Mouse (Mus musculus): Measurements from ENCODE around the gene B020031M17Rik. TPM values are rescaled to one million over a fixed set of nuclear protein-coding genes. Genes with fewer than 3 reads are reported as not detected.
A peak's percentile ranks its signal among the peaks of the same experiment; 100 is the strongest.
"Not testable (repeated sequence)": the region's sequence is repeated elsewhere in the genome, so short reads cannot be mapped to it uniquely, and the experiment has no call there.

Gene B020031M17Rik
- not detected in 2 replicates for polyA plus RNA-seq (2015; fragmentation: Nextera tagmentation; extraction: Ambion mirVana)

DNA sequence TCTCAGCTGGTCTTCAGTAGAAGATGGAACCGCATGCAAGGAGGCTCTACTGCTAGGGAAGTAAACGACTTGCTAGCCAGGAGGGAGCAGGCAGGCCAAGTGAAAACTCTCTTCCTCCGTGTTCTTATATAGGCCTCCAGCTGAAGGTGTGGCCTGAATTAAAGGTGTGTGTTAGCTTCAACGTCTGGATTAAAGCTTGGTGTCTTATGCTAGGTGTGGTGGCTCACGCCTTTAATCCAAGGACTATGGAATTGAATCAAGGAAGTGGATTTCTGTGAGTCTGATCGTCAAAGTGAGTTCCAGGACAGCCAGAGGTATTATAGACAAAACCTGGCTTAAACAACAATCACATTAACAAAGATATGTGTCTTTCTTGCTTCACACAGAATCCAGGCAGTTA lies at the start of gene B020031M17Rik:
Gene B020031M17Rik (minus strand): TSS at position 101 of the 400 bp plus-strand sequence.
- not testable (repeated sequence) for H3K9me3 ChIP-seq; H3K36me3 ChIP-seq; H3K4me3 ChIP-seq; H3K4me2 ChIP-seq (replicated peaks); ATAC-seq (ENCODE audit: low FRiP score, low read depth); H3K27ac ChIP-seq; H3K4me1 ChIP-seq; H3K9ac ChIP-seq; H3K27me3 ChIP-seq
- 73% methylated on average over 4 of the region's 6 CpGs for WGBS

DNA sequence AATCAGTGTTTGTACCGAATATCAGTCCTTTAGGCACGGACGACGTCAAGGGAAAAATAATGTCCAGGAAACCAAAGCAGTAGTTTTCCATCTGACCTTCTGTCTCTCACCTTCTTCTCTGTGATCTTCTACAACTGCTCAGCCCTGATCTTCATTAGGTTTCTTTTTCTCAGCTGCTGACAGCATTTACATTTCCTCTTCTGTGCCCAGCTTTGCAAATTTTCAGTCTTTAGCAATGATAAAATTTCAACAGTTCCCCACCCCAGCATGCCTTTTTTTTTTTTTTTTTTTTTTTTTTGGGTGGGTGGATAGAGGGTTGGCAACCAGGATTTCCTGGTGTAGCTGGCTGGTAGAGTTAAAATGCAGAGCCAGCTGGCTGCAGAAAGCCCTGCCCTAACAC lies 48.6 kb upstream of the B020031M17Rik start:
- not testable (repeated sequence) for H3K9me3 ChIP-seq; H3K4me1 ChIP-seq; H3K9ac ChIP-seq; H3K4me3 ChIP-seq; H3K27ac ChIP-seq; H3K27me3 ChIP-seq; H3K36me3 ChIP-seq; ATAC-seq (ENCODE audit: low FRiP score, low read depth); H3K4me2 ChIP-seq (replicated peaks)
- WGBS = no CpG with 5 or more reads among the region's 4 CpGs

- not testable (repeated sequence) for H3K27me3 ChIP-seq; H3K36me3 ChIP-seq; H3K4me2 ChIP-seq (replicated peaks); H3K4me3 ChIP-seq; H3K9ac ChIP-seq; H3K27ac ChIP-seq; H3K4me1 ChIP-seq; H3K9me3 ChIP-seq
- ATAC-seq (ENCODE audit: low FRiP score, low read depth) = peak; percentile 83
- no CpG with 5 or more reads among the region's 22 CpGs for WGBS
Observed at GRCm38 (mm10) chr13:119998442-119999086, 48.0 kb upstream of the B020031M17Rik start.

DNA sequence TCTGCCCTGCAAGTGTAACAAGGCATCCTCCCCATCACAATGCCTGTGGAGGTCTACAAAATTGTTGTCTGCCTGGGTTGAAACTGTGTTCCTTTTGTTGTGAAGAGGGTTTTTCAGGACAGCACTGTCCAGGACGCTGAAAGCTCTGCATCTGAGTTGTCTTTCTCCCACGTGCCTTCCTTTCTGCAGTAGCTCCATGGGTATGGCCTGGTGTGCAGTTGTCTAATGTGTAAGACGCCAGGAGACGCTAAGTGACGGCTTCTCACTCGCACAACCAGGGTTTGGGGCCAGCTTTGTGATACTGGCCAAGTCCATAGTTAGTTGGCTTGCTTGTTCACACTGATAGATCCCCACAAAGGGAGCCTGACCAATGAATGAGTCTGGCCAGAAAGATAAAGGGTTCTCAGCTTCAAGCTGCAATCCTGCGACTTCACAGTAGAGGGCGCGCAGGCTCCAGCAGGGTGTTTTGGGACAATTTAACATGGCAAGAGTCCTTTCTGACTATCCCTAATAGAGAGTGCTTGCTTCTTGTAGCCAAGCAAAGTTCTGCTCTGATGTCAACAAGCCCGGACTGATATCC lies 41.4 kb upstream of the B020031M17Rik start:
- no CpG with 5 or more reads among the region's 10 CpGs for WGBS
- H3K9me3 ChIP-seq; H3K27ac ChIP-seq; H3K9ac ChIP-seq; H3K4me3 ChIP-seq; ATAC-seq (ENCODE audit: low FRiP score, low read depth); H3K4me2 ChIP-seq (replicated peaks); H3K36me3 ChIP-seq; H3K4me1 ChIP-seq; H3K27me3 ChIP-seq: not testable (repeated sequence)

GRCm38 (mm10) chr13:119991264-119991663 lies 40.7 kb upstream of the B020031M17Rik start:
- not testable (repeated sequence) for H3K9me3 ChIP-seq; ATAC-seq (ENCODE audit: low FRiP score, low read depth); H3K4me1 ChIP-seq; H3K4me2 ChIP-seq (replicated peaks); H3K27me3 ChIP-seq; H3K27ac ChIP-seq; H3K9ac ChIP-seq; H3K36me3 ChIP-seq; H3K4me3 ChIP-seq
- WGBS = no CpG with 5 or more reads among the region's 13 CpGs

DNA sequence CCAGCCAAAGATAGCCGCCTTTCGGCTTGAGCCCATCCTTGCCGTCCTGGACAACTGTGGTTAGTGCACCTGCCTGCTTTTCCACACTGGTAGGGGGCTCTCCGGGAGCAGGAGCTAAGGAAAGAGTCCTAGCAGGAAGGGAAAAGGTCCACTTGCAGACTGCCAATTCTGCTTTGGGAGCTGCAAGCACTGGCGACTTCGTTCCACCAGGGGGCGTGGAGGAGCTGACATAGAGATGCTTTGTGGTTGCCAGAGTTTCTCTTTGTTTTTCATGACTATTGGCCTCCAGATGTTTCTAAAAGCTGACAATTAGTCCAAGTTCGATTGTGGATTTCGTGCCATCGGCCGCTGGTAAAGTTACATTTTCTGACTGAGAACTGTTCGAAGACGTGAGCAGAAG lies 18.6 kb upstream of the B020031M17Rik start:
- H3K4me3 ChIP-seq; H3K36me3 ChIP-seq; H3K4me1 ChIP-seq; H3K27ac ChIP-seq; H3K9me3 ChIP-seq; ATAC-seq (ENCODE audit: low FRiP score, low read depth); H3K4me2 ChIP-seq (replicated peaks); H3K27me3 ChIP-seq; H3K9ac ChIP-seq: not testable (repeated sequence)
- no CpG with 5 or more reads among the region's 13 CpGs for WGBS

DNA sequence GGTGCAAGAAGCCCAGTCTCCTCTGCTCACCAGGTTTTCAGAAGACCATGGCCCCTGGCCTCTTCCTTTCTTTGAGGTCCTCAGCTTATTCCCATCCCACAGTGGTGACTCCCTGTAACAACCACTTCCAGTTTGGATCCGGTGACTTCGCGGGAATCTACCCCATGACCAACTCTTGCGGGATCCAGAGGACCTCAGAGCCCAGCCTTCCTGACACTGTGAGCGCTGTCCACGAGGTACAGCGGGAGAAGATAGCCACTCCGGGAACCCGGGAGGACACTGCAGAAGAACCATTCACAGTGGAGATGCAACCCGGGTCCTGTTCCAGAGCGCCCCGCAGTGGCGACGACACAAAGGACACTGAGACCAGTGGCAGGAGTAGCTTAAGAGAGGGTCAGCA lies 17.6 kb upstream of the B020031M17Rik start:
- H3K4me1 ChIP-seq; H3K4me3 ChIP-seq; ATAC-seq (ENCODE audit: low FRiP score, low read depth); H3K9me3 ChIP-seq; H3K36me3 ChIP-seq; H3K9ac ChIP-seq; H3K4me2 ChIP-seq (replicated peaks); H3K27me3 ChIP-seq; H3K27ac ChIP-seq: not testable (repeated sequence)
- WGBS = no CpG with 5 or more reads among the region's 14 CpGs

- H3K4me3 ChIP-seq = peak overlapping the region; percentile 20
- H3K9me3 ChIP-seq = not testable (repeated sequence)
Observed at GRCm38 (mm10) chr13:119965968-119966367, 15.4 kb upstream of the B020031M17Rik start.

DNA sequence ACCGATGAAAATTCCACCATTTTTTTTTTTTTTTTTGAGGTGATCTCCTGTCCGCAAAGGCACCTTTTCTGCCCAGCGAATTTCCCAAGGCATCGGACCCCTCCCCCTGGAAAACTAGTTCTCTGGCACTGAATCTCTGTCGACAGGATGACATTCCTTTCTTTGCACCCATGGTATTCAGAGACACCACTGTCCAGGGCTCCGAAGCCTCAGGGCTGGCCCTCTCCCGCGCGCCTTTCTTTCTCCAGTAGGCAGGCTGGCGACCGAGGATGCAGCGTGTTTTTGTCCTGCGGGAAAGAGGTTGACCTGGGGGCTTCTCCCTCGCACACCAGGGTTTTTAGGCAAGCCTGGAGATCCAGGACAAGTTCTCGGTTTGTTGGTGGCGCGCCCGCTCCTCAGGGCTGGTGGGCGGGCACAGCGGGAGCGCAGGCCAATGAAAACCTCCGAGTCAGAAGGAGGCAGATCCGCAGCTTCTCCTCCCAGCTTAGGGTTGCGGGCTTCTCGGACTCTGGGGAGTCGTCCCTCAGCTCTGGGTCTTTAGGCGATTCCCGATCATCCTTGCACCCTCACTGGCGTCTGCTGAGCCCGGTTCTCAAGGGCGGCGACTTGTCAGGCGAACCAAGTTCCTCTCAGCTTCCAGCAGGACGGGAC lies 14.8 kb upstream of the B020031M17Rik start:
- not testable (repeated sequence) for H3K4me1 ChIP-seq, H3K36me3 ChIP-seq, H3K9ac ChIP-seq, H3K27me3 ChIP-seq, H3K27ac ChIP-seq, H3K9me3 ChIP-seq
- H3K4me2 ChIP-seq (replicated peaks) = peak overlapping the region; percentile 46
- H3K4me3 ChIP-seq = 0 out of 2 replicates have a peak overlapping the region, but pooled peaks have one; percentile 20
- under 1% methylated on average over 14 of the region's 34 CpGs for WGBS
- ATAC-seq (ENCODE audit: low FRiP score, low read depth) = peak; percentile 57; the same call in 1 of the 2 replicates

More at GRCm38 (mm10) chr13:119965968-119966367, 15.4 kb upstream of the B020031M17Rik start:
- not testable (repeated sequence) for H3K9ac ChIP-seq; ATAC-seq (ENCODE audit: low FRiP score, low read depth); H3K27ac ChIP-seq; H3K36me3 ChIP-seq; H3K27me3 ChIP-seq; H3K4me1 ChIP-seq
- peak overlapping the region; percentile 46 for H3K4me2 ChIP-seq (replicated peaks)
- under 1% methylated on average over 21 of the region's 22 CpGs for WGBS

GRCm38 (mm10) chr13:119962856-119963255 lies 12.2 kb upstream of the B020031M17Rik start:
- H3K4me3 ChIP-seq; H3K9me3 ChIP-seq; H3K27me3 ChIP-seq; H3K36me3 ChIP-seq; H3K27ac ChIP-seq; H3K4me2 ChIP-seq (replicated peaks); H3K4me1 ChIP-seq; ATAC-seq (ENCODE audit: low FRiP score, low read depth); H3K9ac ChIP-seq: not testable (repeated sequence)
- WGBS = no CpG with 5 or more reads among the region's 5 CpGs

GRCm38 (mm10) chr13:119955567-119955966 lies 5.0 kb upstream of the B020031M17Rik start:
- WGBS = no CpG with 5 or more reads among the region's 5 CpGs

GRCm38 (mm10) chr13:119955089-119955488 lies 4.5 kb upstream of the B020031M17Rik start:
- not testable (repeated sequence) for H3K27ac ChIP-seq; ATAC-seq (ENCODE audit: low FRiP score, low read depth); H3K9me3 ChIP-seq; H3K4me3 ChIP-seq; H3K4me2 ChIP-seq (replicated peaks); H3K4me1 ChIP-seq; H3K27me3 ChIP-seq; H3K9ac ChIP-seq; H3K36me3 ChIP-seq
- 86% methylated on average over 2 of the region's 2 CpGs for WGBS

More at GRCm38 (mm10) chr13:119955567-119955966, 5.0 kb upstream of the B020031M17Rik start:
- not testable (repeated sequence) for H3K4me1 ChIP-seq; H3K9ac ChIP-seq; ATAC-seq (ENCODE audit: low FRiP score, low read depth); H3K9me3 ChIP-seq; H3K4me2 ChIP-seq (replicated peaks); H3K36me3 ChIP-seq; H3K27ac ChIP-seq; H3K27me3 ChIP-seq; H3K4me3 ChIP-seq

All from limb, embryonic 13.5 days (tissue).